Mouse (Mus musculus) intestine, postnatal 0 days (tissue): ENCODE results near the gene Sarnp. TPM values are rescaled to one million over a fixed set of nuclear protein-coding genes. Genes with fewer than 3 reads are reported as not detected.

ENCODE experiments used
- ATAC-seq: fragments of 200-750 bp; cut with Nextera tagmentation; 2 replicates; pipeline ENCODE4 v1.8.0; 2017; ENCODE audit warnings: mild to moderate bottlenecking, moderate TSS enrichment, moderate library complexity
- H3K27ac ChIP-seq: fragments of 300-500 bp; sonication (generic); 2 replicates; pipeline ENCODE4 v1.5.1; 2014; ENCODE audit warnings: mild to moderate bottlenecking, low read depth, low read length, moderate library complexity
- H3K27me3 ChIP-seq: fragments of 300-500 bp; sonication (generic); replicated peaks from 2 replicates; pipeline ENCODE4 v1.6.1; 2014; ENCODE audit warnings: low read length, mixed read lengths; ENCODE audit not compliant: control insufficient read depth, insufficient read depth
- H3K36me3 ChIP-seq: fragments of 300-500 bp; sonication (generic); 2 replicates; pipeline ENCODE4 v1.6.1; 2014; ENCODE audit warnings: mild to moderate bottlenecking, moderate library complexity; ENCODE audit not compliant: control insufficient read depth, insufficient read depth
- H3K4me1 ChIP-seq: fragments of 300-500 bp; sonication (generic); replicated peaks from 2 replicates; pipeline ENCODE4 v1.6.1; 2014; ENCODE audit warnings: antibody characterized with exemption, low read length, mixed read lengths; ENCODE audit not compliant: control insufficient read depth, insufficient read depth
- H3K4me2 ChIP-seq: fragments of 300-500 bp; sonication (generic); replicated peaks from 2 replicates; pipeline ENCODE4 v1.6.1; 2014; ENCODE audit warnings: low read depth, mild to moderate bottlenecking, moderate library complexity
- H3K4me3 ChIP-seq: fragments of 300-500 bp; sonication (generic); 2 replicates; pipeline ENCODE4 v1.5.1; 2014; ENCODE audit warnings: low read depth, low read length
- H3K9ac ChIP-seq: fragments of 300-500 bp; sonication (generic); 2 replicates; pipeline ENCODE4 v1.6.1; 2014; ENCODE audit warnings: mild to moderate bottlenecking, low read depth, low read length
- H3K9me3 ChIP-seq: fragments of 300-500 bp; sonication (generic); 2 replicates; pipeline ENCODE4 v1.6.1; 2016; ENCODE audit warnings: mixed run types; ENCODE audit not compliant: control insufficient read depth
- CTCF ChIP-seq: sonication (generic); IDR thresholded peaks from 2 replicates; pipeline ENCODE4 v1.5.1; 2016; ENCODE audit warnings: low read depth, mild to moderate bottlenecking, control low read depth, antibody characterized with exemption, moderate library complexity
- WGBS: fragments of 180-500 bp; shearing (Covaris S2); extraction: QIAGEN DNeasy Blood & Tissue Kit; methylation state at CpG from one replicate; pipeline ENCODE4 v1.1.7; 2014; 5-methylcytosine and 5-hydroxymethylcytosine counted together
- polyA plus RNA-seq: library from polyadenylated mRNA; unstranded; fragments of >200 nt; fragmentation: Nextera tagmentation; extraction: Ambion mirVana; gene quantifications from 2 replicates; pipeline ENCODE4 v1.2.1, GENCODE M21; 2015

Gene Sarnp
- polyA plus RNA-seq, 1 experiment from 2014 or later: 92.1 TPM

- no peaks in the 10 kb centered on the region for H3K4me1 ChIP-seq
- no peak for ATAC-seq
- no peaks in the 10 kb centered on the region for H3K9me3 ChIP-seq
- H3K27me3 ChIP-seq: no peaks in the 10 kb centered on the region
- peaks cover 29% of the 10 kb centered on the region for H3K36me3 ChIP-seq
- no peak overlapping the region for H3K4me2 ChIP-seq
- TF ChIP-seq CTCF: no peak
- no peak overlapping the region for H3K4me3 ChIP-seq
- no peak overlapping the region for H3K27ac ChIP-seq
- no peak overlapping the region for H3K9ac ChIP-seq
Measured at GRCm38 (mm10) chr10:128878291-128878690, 61.2 kb downstream of the Sarnp start.

- Histone ChIP-seq H3K4me2 (no peak overlapping the region), H3K9me3 (no peaks in the 10 kb centered on the region), H3K4me1 (no peaks in the 10 kb centered on the region), H3K27ac (no peak overlapping the region), H3K9ac (no peak overlapping the region), H3K27me3 (no peaks in the 10 kb centered on the region), H3K4me3 (no peak overlapping the region), H3K36me3 (peaks cover 24% of the 10 kb centered on the region)
- 86% methylated on average over 2 of the region's 2 CpGs for WGBS
- no peak for ATAC-seq
- TF ChIP-seq CTCF: no peak
Measured at GRCm38 (mm10) chr10:128878811-128879210, 61.7 kb downstream of the Sarnp start.

DNA sequence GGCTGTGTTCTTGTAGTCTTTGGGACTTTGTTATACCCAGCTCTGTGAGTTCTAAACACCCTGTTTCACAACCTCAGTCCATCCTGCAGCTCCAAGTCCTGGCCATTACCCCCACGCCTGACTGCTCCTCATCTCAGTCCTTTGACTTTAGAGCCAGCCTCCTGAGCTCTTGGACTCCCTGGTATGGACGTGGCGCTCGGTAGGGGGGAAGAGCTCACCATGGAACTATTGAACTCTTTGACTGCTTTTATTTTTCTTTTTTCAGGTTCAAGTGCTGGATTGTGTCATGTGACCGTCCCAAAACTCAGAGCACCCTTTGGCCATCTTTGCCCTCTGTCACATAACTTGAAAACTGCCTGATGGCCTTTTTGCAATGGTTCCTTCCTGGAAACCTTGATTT lies 64.9 kb downstream of the Sarnp start:
- no peak overlapping the region for H3K4me2 ChIP-seq
- H3K36me3 ChIP-seq: peaks cover 17% of the 10 kb centered on the region
- H3K27me3 ChIP-seq: no peaks in the 10 kb centered on the region
- no peak overlapping the region for H3K4me3 ChIP-seq
- H3K27ac ChIP-seq: no peak overlapping the region
- no peaks in the 10 kb centered on the region for H3K4me1 ChIP-seq
- WGBS: 93% methylated on average over 5 of the region's 5 CpGs
- no peak for TF ChIP-seq CTCF
- ATAC-seq: no peak
- no peaks in the 10 kb centered on the region for H3K9me3 ChIP-seq
- H3K9ac ChIP-seq: no peak overlapping the region

GRCm38 (mm10) chr10:128888941-128889827 lies 72.1 kb downstream of the Sarnp start:
- no peak for ATAC-seq
- Histone ChIP-seq H3K27ac (no peak overlapping the region), H3K4me1 (no peaks in the 10 kb centered on the region), H3K9ac (no peak overlapping the region), H3K4me3 (no peak overlapping the region), H3K9me3 (no peaks in the 10 kb centered on the region), H3K27me3 (0 out of 2 replicates have a peak, but pooled peaks cover 4% of the 10 kb centered on the region), H3K4me2 (peak overlapping the region; percentile 48), H3K36me3 (peaks cover 6% of the 10 kb centered on the region; the same call in 1 of the 2 replicates)
- TF ChIP-seq CTCF: no peak
- 10% methylated on average over 6 of the region's 7 CpGs for WGBS

DNA sequence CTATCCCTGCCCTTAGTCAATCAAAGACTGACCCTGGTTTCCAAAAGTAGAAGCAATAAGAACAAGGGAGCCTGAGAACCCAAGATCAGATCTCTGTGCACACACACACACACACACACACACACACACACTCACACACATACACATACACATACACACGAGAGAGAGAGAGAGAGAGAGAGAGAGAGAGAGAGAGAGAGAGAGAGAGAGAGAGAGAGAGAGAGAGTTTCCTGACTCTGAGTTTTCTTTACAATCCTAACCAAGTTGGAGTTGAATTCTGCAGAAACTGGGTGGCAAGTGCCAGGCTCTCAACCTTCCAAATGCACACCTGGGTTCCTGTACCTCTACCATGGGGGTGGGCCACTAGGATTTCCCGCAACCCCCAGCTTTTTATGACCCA lies 72.7 kb downstream of the Sarnp start:
- Histone ChIP-seq H3K36me3 (peaks cover 4% of the 10 kb centered on the region; the same call in 1 of the 2 replicates), H3K9me3 (no peaks in the 10 kb centered on the region), H3K4me2 (peak overlapping the region; percentile 100), H3K27ac (no peak overlapping the region), H3K27me3 (peaks cover 9% of the 10 kb centered on the region; the same call in 1 of the 2 replicates), H3K4me1 (no peaks in the 10 kb centered on the region), H3K9ac (no peak overlapping the region), H3K4me3 (no peak overlapping the region)
- WGBS: 44% methylated on average over 1 of the region's 2 CpGs
- ATAC-seq: no peak
- no peak for TF ChIP-seq CTCF

DNA sequence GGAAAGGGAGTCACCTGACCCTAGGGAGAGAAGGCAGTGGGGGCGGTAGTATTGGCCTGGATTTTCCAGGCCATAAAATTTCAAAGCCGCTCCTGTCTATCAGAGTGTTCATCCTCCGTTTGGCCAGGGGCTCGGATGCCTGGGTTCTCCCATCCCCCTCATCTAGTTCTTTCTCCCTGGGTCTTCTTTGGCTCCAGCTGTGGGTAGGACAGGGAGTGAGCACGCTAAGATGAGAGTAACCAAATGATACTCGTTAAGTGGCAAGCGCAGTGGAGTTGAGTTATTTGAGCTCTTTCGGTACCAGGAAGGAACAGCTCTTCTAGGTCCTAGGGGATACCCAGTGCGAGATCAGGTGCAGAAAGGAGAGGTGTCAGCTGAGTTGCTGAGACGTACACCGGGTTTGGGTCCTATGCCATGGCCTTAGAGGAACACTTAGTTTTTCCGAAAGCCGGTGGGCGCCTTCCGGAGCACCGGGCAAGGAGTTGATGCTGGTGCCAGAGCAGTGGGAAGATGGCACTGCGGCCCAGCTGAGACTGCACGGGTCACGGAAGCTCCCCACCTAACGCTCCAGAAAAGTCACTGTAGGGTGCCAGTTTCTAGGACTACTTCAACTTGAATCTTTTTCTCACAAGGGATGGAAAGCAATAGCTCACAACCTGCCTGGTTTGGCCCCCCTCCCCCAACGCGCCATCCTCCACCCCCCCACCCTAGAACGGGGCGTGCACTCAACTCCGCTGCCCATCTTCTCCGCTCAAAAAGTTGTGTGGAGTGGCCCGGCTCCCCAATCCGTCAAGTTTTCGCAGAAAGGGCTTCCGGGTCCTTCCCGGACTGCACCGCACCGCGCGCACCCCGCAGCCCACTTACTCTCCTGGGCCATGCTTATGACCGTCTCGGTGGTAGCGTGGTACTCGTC lies 73.5 kb downstream of the Sarnp start:
- Histone ChIP-seq H3K27ac (no peak overlapping the region), H3K9me3 (no peaks in the 10 kb centered on the region), H3K9ac (peak overlapping the region; percentile 60), H3K4me1 (no peaks in the 10 kb centered on the region), H3K4me2 (peak overlapping the region; percentile 100), H3K36me3 (0 out of 2 replicates have a peak, but pooled peaks cover 3% of the 10 kb centered on the region), H3K27me3 (peaks cover 9% of the 10 kb centered on the region; the same call in 1 of the 2 replicates), H3K4me3 (peak overlapping the region; percentile 53)
- ATAC-seq: no peak; the same call in 1 of the 2 replicates
- 2% methylated on average over 40 of the region's 40 CpGs for WGBS
- TF ChIP-seq CTCF: no peak
